Mouse (Mus musculus) CH12.LX (cell line): ENCODE measurements around the gene Olfr129.

Experiments used
- BHLHE40 ChIP-seq: IDR thresholded peaks from 2 replicates; pipeline ENCODE4 v1.6.1; 2011; ENCODE audit warnings: mild to moderate bottlenecking, low read depth, low read length, improper control_type of control experiment
- ELF1 ChIP-seq: IDR thresholded peaks from 2 replicates; pipeline ENCODE4 v1.6.1; 2014; ENCODE audit warnings: low read depth, mild to moderate bottlenecking, inconsistent platforms, low read length, improper control_type of control experiment
- POLR2A ChIP-seq: IDR thresholded peaks from 2 replicates; pipeline ENCODE4 v1.6.1; 2011; ENCODE audit warnings: low read depth, mild to moderate bottlenecking, improper control_type of control experiment, low read length
- TCF12 ChIP-seq: IDR thresholded peaks from 2 replicates; pipeline ENCODE4 v1.6.1; 2014; ENCODE audit warnings: low read depth, mild to moderate bottlenecking, inconsistent platforms, low read length, improper control_type of control experiment
- ZNF384 ChIP-seq: IDR thresholded peaks from 2 replicates; pipeline ENCODE4 v1.6.1; 2012; ENCODE audit warnings: low read depth, low read length, improper control_type of control experiment, inconsistent platforms

GRCm38 (mm10) chr17:38016341-38016740, 43.5 kb downstream of the Olfr129 start:
- no peak for TF ChIP-seq ELF1
- no peak for TF ChIP-seq TCF12
- TF ChIP-seq ZNF384 = no peak
- TF ChIP-seq POLR2A = no peak
- no peak for TF ChIP-seq BHLHE40
